Mouse (Mus musculus): Measurements from ENCODE around the gene Timd2.
"Not testable (repeated sequence)": the region's sequence is repeated elsewhere in the genome, so short reads cannot be mapped to it uniquely, and the experiment has no call there.

GRCm38 (mm10) chr11:46695849-46696248 lies 11.0 kb downstream of the Timd2 start:
- TF ChIP-seq POLR2A (IDR thresholded peaks at IDR 0.05; ENCODE audit: insufficient read depth, low read depth, low read length); CTCF (IDR thresholded peaks at IDR 0.05): not testable (repeated sequence)

Data from heart, adult 2 months (tissue).